Mouse (Mus musculus) ES-E14 (cell line): ENCODE results near the gene Pold3.

Source experiments
- CHD2 ChIP-seq: IDR thresholded peaks from 2 replicates; pipeline ENCODE4 v1.6.1; 2014; ENCODE audit warnings: mild to moderate bottlenecking, low read depth, low read length, inconsistent platforms
- HCFC1 ChIP-seq: IDR thresholded peaks from 2 replicates; pipeline ENCODE4 v1.6.1; 2012; ENCODE audit warnings: low read length, inconsistent platforms, borderline replicate concordance; ENCODE audit not compliant: insufficient read depth
- MAFK ChIP-seq: IDR thresholded peaks from 2 replicates; pipeline ENCODE4 v1.6.1; 2014; ENCODE audit warnings: mild to moderate bottlenecking, low read depth, low read length, inconsistent platforms; ENCODE audit not compliant: insufficient read depth
- ZC3H11A ChIP-seq: IDR thresholded peaks from 2 replicates; pipeline ENCODE4 v1.6.1; 2012; ENCODE audit warnings: low read depth, mild to moderate bottlenecking, inconsistent platforms, low read length, borderline replicate concordance
- ZNF384 ChIP-seq: IDR thresholded peaks from 2 replicates; pipeline ENCODE4 v1.6.1; 2012; ENCODE audit warnings: low read depth, low read length, inconsistent platforms

DNA sequence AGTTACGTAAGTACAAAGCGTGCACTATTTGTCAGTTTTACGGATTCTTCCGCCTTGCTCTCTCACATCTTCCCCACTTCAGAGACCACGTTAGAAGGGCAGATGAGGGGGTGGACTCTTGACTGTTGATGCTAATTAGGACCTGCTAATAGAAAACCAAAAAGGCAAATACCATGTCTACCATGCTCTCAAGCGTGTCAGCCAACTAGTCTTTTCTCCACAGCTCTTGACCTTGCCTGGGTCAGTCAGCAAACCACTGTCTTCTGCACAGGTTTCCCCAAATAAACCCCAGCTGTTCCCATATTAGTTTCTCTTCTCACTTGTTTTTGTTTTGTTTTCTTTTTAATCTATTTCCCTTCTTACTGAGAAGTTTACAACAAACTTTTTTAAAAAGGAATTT, 7.1 kb downstream of the Pold3 start:
- TF ChIP-seq MAFK (no peak), ZNF384 (no peak), HCFC1 (no peak), CHD2 (no peak), ZC3H11A (no peak)
